Mouse (Mus musculus): ENCODE data around the gene Mroh3. TPM values are rescaled to one million over a fixed set of nuclear protein-coding genes. Genes with fewer than 3 reads are reported as not detected.

Mroh3 gene
- polyA plus RNA-seq (2016; fragmentation: Nextera tagmentation; extraction: Ambion mirVana) = 0.49 TPM in 1 of 2 replicates, not detected in the other

- Histone ChIP-seq H3K27ac (no peak within 1 kb of the TSS), H3K4me2 (replicated peaks) (no peak within 1 kb of the TSS), H3K9ac (no peak within 1 kb of the TSS), H3K4me3 (no peak within 1 kb of the TSS), H3K4me1 (no peaks in the 10 kb centered on the region), H3K9me3 (no peaks in the 10 kb centered on the region), H3K27me3 (replicated peaks) (no peaks in the 10 kb centered on the region), H3K36me3 (peaks cover 26% of the 10 kb centered on the region)
- ATAC-seq (ENCODE audit: low FRiP score, low read depth) = no peak
- WGBS = 44% methylated on average over 3 of the region's 3 CpGs
These were observed at the start of gene Mroh3 for GRCm38 (mm10) chr1:136212803-136213202. Mroh3 (minus strand) TSS chr1:136212828.

- Histone ChIP-seq H3K27ac (no peak within 1 kb of the TSS), H3K27me3 (replicated peaks) (peaks cover 51% of the 10 kb centered on the region)
These were observed 48.1 kb upstream of the Mroh3 start, which contains the start of gene Gpr25 for GRCm38 (mm10) chr1:136260635-136261238. Gpr25 (minus strand) TSS chr1:136260873.

GRCm38 (mm10) chr1:136259893-136260634 is 47.4 kb upstream of the Mroh3 start:
- H3K27me3 ChIP-seq (replicated peaks) = peaks cover 51% of the 10 kb centered on the region
- H3K9me3 ChIP-seq = no peaks in the 10 kb centered on the region
- peak overlapping the region; percentile 95 for H3K4me2 ChIP-seq (replicated peaks)
- peaks cover 19% of the 10 kb centered on the region for H3K4me1 ChIP-seq
- WGBS = under 1% methylated on average over 95 of the region's 95 CpGs
- peak overlapping the region; percentile 48 for H3K4me3 ChIP-seq
- no peaks in the 10 kb centered on the region for H3K36me3 ChIP-seq
- H3K9ac ChIP-seq = peak overlapping the region; percentile 56
- peak; percentile 78 for ATAC-seq (ENCODE audit: low FRiP score, low read depth)
- no peak overlapping the region for H3K27ac ChIP-seq

More at GRCm38 (mm10) chr1:136260635-136261238, 48.1 kb upstream of the Mroh3 start, which contains the start of gene Gpr25:
- Histone ChIP-seq H3K4me3 (peak within 1 kb of the TSS; percentile 48), H3K9me3 (no peaks in the 10 kb centered on the region), H3K36me3 (no peaks in the 10 kb centered on the region), H3K4me1 (peaks cover 15% of the 10 kb centered on the region), H3K4me2 (replicated peaks) (peak within 1 kb of the TSS; percentile 95), H3K9ac (peak within 1 kb of the TSS; percentile 56)
- WGBS = 7% methylated on average over 28 of the region's 28 CpGs
- ATAC-seq (ENCODE audit: low FRiP score, low read depth) = peak; percentile 49

GRCm38 (mm10) chr1:136259543-136259892 is 46.9 kb upstream of the Mroh3 start:
- Histone ChIP-seq H3K36me3 (no peaks in the 10 kb centered on the region), H3K27ac (no peak overlapping the region), H3K9ac (peak overlapping the region; percentile 56; the same call in 1 of the 2 replicates), H3K4me1 (peaks cover 20% of the 10 kb centered on the region), H3K9me3 (no peaks in the 10 kb centered on the region), H3K27me3 (replicated peaks) (peaks cover 51% of the 10 kb centered on the region), H3K4me3 (peak overlapping the region; percentile 48), H3K4me2 (replicated peaks) (peak overlapping the region; percentile 95)
- 3% methylated on average over 16 of the region's 16 CpGs for WGBS
- ATAC-seq (ENCODE audit: low FRiP score, low read depth) = no peak; the same call in 1 of the 2 replicates

GRCm38 (mm10) chr1:136258495-136258894 is 45.9 kb upstream of the Mroh3 start:
- WGBS = 75% methylated on average over 9 of the region's 9 CpGs

GRCm38 (mm10) chr1:136255657-136256056 is 43.0 kb upstream of the Mroh3 start:
- Histone ChIP-seq H3K27me3 (replicated peaks) (peaks cover 35% of the 10 kb centered on the region), H3K4me1 (peaks cover 17% of the 10 kb centered on the region), H3K4me2 (replicated peaks) (no peak overlapping the region), H3K9ac (no peak overlapping the region), H3K9me3 (no peaks in the 10 kb centered on the region), H3K4me3 (no peak overlapping the region), H3K36me3 (no peaks in the 10 kb centered on the region), H3K27ac (no peak overlapping the region)
- WGBS = 33% methylated on average over 8 of the region's 8 CpGs
- no peak for ATAC-seq (ENCODE audit: low FRiP score, low read depth)

More at GRCm38 (mm10) chr1:136258495-136258894, 45.9 kb upstream of the Mroh3 start:
- peaks cover 20% of the 10 kb centered on the region for H3K4me1 ChIP-seq
- H3K4me2 ChIP-seq (replicated peaks) = no peak overlapping the region
- no peaks in the 10 kb centered on the region for H3K9me3 ChIP-seq
- H3K27me3 ChIP-seq (replicated peaks) = peaks cover 51% of the 10 kb centered on the region
- H3K27ac ChIP-seq = no peak overlapping the region
- no peak overlapping the region for H3K4me3 ChIP-seq
- no peak for ATAC-seq (ENCODE audit: low FRiP score, low read depth)
- H3K9ac ChIP-seq = no peak overlapping the region
- H3K36me3 ChIP-seq = no peaks in the 10 kb centered on the region

GRCm38 (mm10) chr1:136255174-136255573 is 42.5 kb upstream of the Mroh3 start:
- H3K27ac ChIP-seq = no peak overlapping the region
- no peak overlapping the region for H3K4me2 ChIP-seq (replicated peaks)
- no peak overlapping the region for H3K9ac ChIP-seq
- no peaks in the 10 kb centered on the region for H3K36me3 ChIP-seq
- no peak overlapping the region for H3K4me3 ChIP-seq
- no peak for ATAC-seq (ENCODE audit: low FRiP score, low read depth)
- H3K27me3 ChIP-seq (replicated peaks) = peaks cover 30% of the 10 kb centered on the region
- peaks cover 13% of the 10 kb centered on the region for H3K4me1 ChIP-seq
- 44% methylated on average over 6 of the region's 6 CpGs for WGBS
- no peaks in the 10 kb centered on the region for H3K9me3 ChIP-seq

GRCm38 (mm10) chr1:136254503-136255065 is 42.0 kb upstream of the Mroh3 start:
- H3K9ac ChIP-seq = no peak overlapping the region
- H3K27ac ChIP-seq = no peak overlapping the region
- WGBS = 86% methylated on average over 10 of the region's 10 CpGs
- peaks cover 24% of the 10 kb centered on the region for H3K27me3 ChIP-seq (replicated peaks)
- no peak for ATAC-seq (ENCODE audit: low FRiP score, low read depth)
- no peak overlapping the region for H3K4me2 ChIP-seq (replicated peaks)
- H3K36me3 ChIP-seq = no peaks in the 10 kb centered on the region
- no peak overlapping the region for H3K4me3 ChIP-seq
- peaks cover 7% of the 10 kb centered on the region for H3K4me1 ChIP-seq
- no peaks in the 10 kb centered on the region for H3K9me3 ChIP-seq

- H3K4me2 ChIP-seq (replicated peaks) = no peak overlapping the region
- H3K9ac ChIP-seq = no peak overlapping the region
- peaks cover 5% of the 10 kb centered on the region; the same call in 1 of the 2 replicates for H3K4me1 ChIP-seq
- 19% methylated on average over 2 of the region's 2 CpGs for WGBS
- peaks cover 13% of the 10 kb centered on the region for H3K27me3 ChIP-seq (replicated peaks)
- no peaks in the 10 kb centered on the region for H3K36me3 ChIP-seq
- no peak for ATAC-seq (ENCODE audit: low FRiP score, low read depth)
- H3K4me3 ChIP-seq = no peak overlapping the region
- no peaks in the 10 kb centered on the region for H3K9me3 ChIP-seq
- H3K27ac ChIP-seq = no peak overlapping the region
These were observed 40.8 kb upstream of the Mroh3 start for GRCm38 (mm10) chr1:136253472-136253871.

- no peaks in the 10 kb centered on the region for H3K36me3 ChIP-seq
- no peaks in the 10 kb centered on the region for H3K9me3 ChIP-seq
- no peaks in the 10 kb centered on the region for H3K4me1 ChIP-seq
- no peak for ATAC-seq (ENCODE audit: low FRiP score, low read depth)
- 58% methylated on average over 5 of the region's 5 CpGs for WGBS
- no peak overlapping the region for H3K4me3 ChIP-seq
- H3K9ac ChIP-seq = no peak overlapping the region
- H3K27me3 ChIP-seq (replicated peaks) = no peaks in the 10 kb centered on the region
- no peak overlapping the region for H3K4me2 ChIP-seq (replicated peaks)
- H3K27ac ChIP-seq = no peak overlapping the region
These were observed 37.0 kb upstream of the Mroh3 start for GRCm38 (mm10) chr1:136249662-136250061.

GRCm38 (mm10) chr1:136247393-136247792 is 34.8 kb upstream of the Mroh3 start:
- H3K4me1 ChIP-seq = no peaks in the 10 kb centered on the region
- WGBS = 90% methylated on average over 5 of the region's 5 CpGs
- no peak overlapping the region for H3K27ac ChIP-seq
- no peak overlapping the region for H3K9ac ChIP-seq
- H3K36me3 ChIP-seq = no peaks in the 10 kb centered on the region
- no peaks in the 10 kb centered on the region for H3K9me3 ChIP-seq
- no peak overlapping the region for H3K4me3 ChIP-seq
- ATAC-seq (ENCODE audit: low FRiP score, low read depth) = no peak
- no peaks in the 10 kb centered on the region for H3K27me3 ChIP-seq (replicated peaks)
- no peak overlapping the region for H3K4me2 ChIP-seq (replicated peaks)

- 85% methylated on average over 5 of the region's 5 CpGs for WGBS
These were observed 31.8 kb upstream of the Mroh3 start for GRCm38 (mm10) chr1:136244469-136244868.

More at GRCm38 (mm10) chr1:136244469-136244868, 31.8 kb upstream of the Mroh3 start:
- no peaks in the 10 kb centered on the region for H3K4me1 ChIP-seq
- no peak overlapping the region for H3K9ac ChIP-seq
- H3K4me2 ChIP-seq (replicated peaks) = no peak overlapping the region
- no peak for ATAC-seq (ENCODE audit: low FRiP score, low read depth)
- H3K4me3 ChIP-seq = no peak overlapping the region
- no peaks in the 10 kb centered on the region for H3K27me3 ChIP-seq (replicated peaks)
- H3K36me3 ChIP-seq = no peaks in the 10 kb centered on the region
- H3K9me3 ChIP-seq = no peaks in the 10 kb centered on the region
- H3K27ac ChIP-seq = no peak overlapping the region

Measured in neural tube, embryonic 12.5 days (tissue).